Comparison of ENCODE assay signal across 13 mouse cellular contexts in genomic region chr11:109210772-109211171, GRCm38 (mm10).
DNase-seq lines count a peak whose midpoint lies in the region; ATAC-seq lines count a peak whose summit lies in the region.
"Had no signal": no experiment of that assay in that cellular context is flagged by ENCODE, and none has a peak within 500 bp of the region (broad histone marks: within the 10 kb centered on the region; RNA-seq: fewer than 3 reads in every experiment).

No protein-coding gene starts in this region.

- H3K4me1 ChIP-seq in forebrain, embryonic 11.5 days (replicated peaks; ENCODE audit: control insufficient read depth, insufficient read depth, low read length) = peaks cover 13% of the 10 kb centered on the region; the same call in 1 of the 2 replicates
- H3K4me1 ChIP-seq in intestine, embryonic 16.5 days (ENCODE audit: control insufficient read depth, insufficient read depth, low read length) = no peaks in the 10 kb centered on the region

- H3K4me3 ChIP-seq in forebrain, embryonic 11.5 days (ENCODE audit: low read depth, low read length) = no peak overlapping the region
- no peak overlapping the region for H3K4me3 ChIP-seq in intestine, embryonic 16.5 days (ENCODE audit: low read length)
- H3K4me3 ChIP-seq: left cerebral cortex, adult 2 months had no signal

- peak; percentile 43 for DNase-seq in left cerebral cortex, postnatal 4 days
- no peak for DNase-seq in left cerebral cortex, postnatal 36 days (ENCODE audit: low spot score in 2 of 2)
- DNase-seq in forebrain, embryonic 11.5 days (ENCODE audit: low spot score) = peak; percentile 57
- DNase-seq in lung, postnatal 25 days (ENCODE audit: low spot score) = peak; percentile 6
- DNase-seq in retina, postnatal 1 day = peak; percentile 98
- DNase-seq in ovary, postnatal 36 days (ENCODE audit: low spot score) = no peak
- no peak for DNase-seq in cerebellum, adult 9-10 months
- DNase-seq: cerebellum, adult 9-11 months had no signal

- H3K9ac ChIP-seq in forebrain, embryonic 11.5 days (ENCODE audit: low read length) = no peak overlapping the region
- H3K9ac ChIP-seq in intestine, embryonic 16.5 days (ENCODE audit: low read depth, low read length) = no peak overlapping the region

- H3K36me3 ChIP-seq in forebrain, embryonic 11.5 days (ENCODE audit: control insufficient read depth, insufficient read depth, low read length) = no peaks in the 10 kb centered on the region
- no peaks in the 10 kb centered on the region for H3K36me3 ChIP-seq in intestine, embryonic 16.5 days (ENCODE audit: control insufficient read depth, insufficient read depth, low read length)

- WGBS in forebrain, embryonic 11.5 days = 26% methylated on average over 11 of the region's 11 CpGs
- 56% methylated on average over 11 of the region's 11 CpGs for WGBS in intestine, embryonic 16.5 days

- H3K27ac ChIP-seq in forebrain, embryonic 11.5 days (ENCODE audit: low read depth, low read length) = 0 out of 2 replicates have a peak overlapping the region, but pooled peaks have one; percentile 3
- no peak overlapping the region for H3K27ac ChIP-seq in intestine, embryonic 16.5 days (ENCODE audit: low read length)
- H3K27ac ChIP-seq: left cerebral cortex, adult 2 months had no signal

- ATAC-seq in forebrain, embryonic 11.5 days (replicated peaks; ENCODE audit: low FRiP score) = no peak
- no peak for ATAC-seq in intestine, embryonic 16.5 days
- ATAC-seq: intestine, postnatal 0 days had no signal

- no peaks in the 10 kb centered on the region for H3K27me3 ChIP-seq in forebrain, embryonic 11.5 days (ENCODE audit: control insufficient read depth, insufficient read depth, low read length)
- H3K27me3 ChIP-seq in intestine, embryonic 16.5 days (replicated peaks; ENCODE audit: control insufficient read depth, insufficient read depth, low read length) = no peaks in the 10 kb centered on the region
- H3K27me3 ChIP-seq: CH12.LX had no signal

- intact Hi-C loops in left cerebral cortex, postnatal 4 days (cut with DNase I) = no loop called here
- intact Hi-C loops in left cerebral cortex, postnatal 36 days (cut with DNase I) = no loop called here

- H3K4me2 ChIP-seq in forebrain, embryonic 11.5 days (ENCODE audit: low read depth, low read length, severe bottlenecking) = peak overlapping the region; percentile 21; the same call in 1 of the 2 replicates
- H3K4me2 ChIP-seq in intestine, embryonic 16.5 days (ENCODE audit: low read depth, low read length) = no peak overlapping the region
- H3K4me2 ChIP-seq: heart, embryonic 11.5 days had no signal

- H3K9me3 ChIP-seq in forebrain, embryonic 11.5 days (ENCODE audit: control insufficient read depth, low read length) = no peaks in the 10 kb centered on the region
- H3K9me3 ChIP-seq in intestine, embryonic 16.5 days (ENCODE audit: control insufficient read depth, low read length) = no peaks in the 10 kb centered on the region

Comparison
In these comparisons a context has a peak if more than half of its experiments do, and no peak if none do; other contexts are left out.
1. DNase-seq: peak in left cerebral cortex, postnatal 4 days (single experiment), forebrain, embryonic 11.5 days (single experiment), lung, postnatal 25 days (single experiment) and retina, postnatal 1 day (single experiment); none in left cerebral cortex, postnatal 36 days (0 of 2), ovary, postnatal 36 days (single experiment) and cerebellum, adult 9-10 months (single experiment).